Mouse (Mus musculus): Measurements from ENCODE around the gene Wscd2. TPM values are rescaled to one million over a fixed set of nuclear protein-coding genes. Genes with fewer than 3 reads are reported as not detected.

Wscd2 gene
- total and polyA plus RNA-seq, 2 experiments from 2014 or later: 0.27 to 4.5 TPM

GRCm38 (mm10) chr5:113547949-113548700, 58.0 kb downstream of the Wscd2 start:
- DNase-seq (ENCODE audit: low spot score) (peak; percentile 17), ATAC-seq (ENCODE audit: insufficient read depth, low read depth) (peak; percentile 53; the same call in 1 of the 2 replicates)
- no peaks in the 10 kb centered on the region for H3K9me3 ChIP-seq (replicated peaks; ENCODE audit: control insufficient read depth, low read length)
- no peak overlapping the region for H3K9ac ChIP-seq (replicated peaks; ENCODE audit: low read depth, low read length)
- TF ChIP-seq CTCF (IDR thresholded peaks at IDR 0.05; ENCODE audit: low read depth) (peak; percentile 58), EP300 (IDR thresholded peaks at IDR 0.05; ENCODE audit: low read depth) (no peak)
- H3K27me3 ChIP-seq (ENCODE audit: control insufficient read depth, insufficient read depth, low read length): peaks cover 38% of the 10 kb centered on the region; the same call in 1 of the 2 replicates
- no peak overlapping the region for H3K27ac ChIP-seq (ENCODE audit: low read depth)
- H3K4me2 ChIP-seq (ENCODE audit: low read depth, low read length): no peak overlapping the region
- no peaks in the 10 kb centered on the region for H3K4me1 ChIP-seq (ENCODE audit: control insufficient read depth, insufficient read depth)
- WGBS: 51% methylated on average over 14 of the region's 14 CpGs
- no peak overlapping the region for H3K4me3 ChIP-seq (ENCODE audit: low read depth, low read length)
- no peaks in the 10 kb centered on the region for H3K36me3 ChIP-seq (replicated peaks; ENCODE audit: control insufficient read depth, insufficient read depth, low read length)

- 47% methylated on average over 8 of the region's 8 CpGs for WGBS
- Histone ChIP-seq H3K27me3 (ENCODE audit: control insufficient read depth, insufficient read depth, low read length) (peaks cover 39% of the 10 kb centered on the region; the same call in 1 of the 2 replicates), H3K36me3 (replicated peaks; ENCODE audit: control insufficient read depth, insufficient read depth, low read length) (no peaks in the 10 kb centered on the region), H3K4me1 (ENCODE audit: control insufficient read depth, insufficient read depth) (no peaks in the 10 kb centered on the region), H3K9ac (replicated peaks; ENCODE audit: low read depth, low read length) (no peak overlapping the region), H3K27ac (ENCODE audit: low read depth) (no peak overlapping the region), H3K4me2 (ENCODE audit: low read depth, low read length) (no peak overlapping the region), H3K4me3 (ENCODE audit: low read depth, low read length) (no peak overlapping the region), H3K9me3 (replicated peaks; ENCODE audit: control insufficient read depth, low read length) (no peaks in the 10 kb centered on the region)
- TF ChIP-seq CTCF (IDR thresholded peaks at IDR 0.05; ENCODE audit: low read depth) (no peak), EP300 (IDR thresholded peaks at IDR 0.05; ENCODE audit: low read depth) (no peak)
- DNase-seq (ENCODE audit: low spot score) (no peak), ATAC-seq (ENCODE audit: insufficient read depth, low read depth) (no peak)
These were observed 60.1 kb downstream of the Wscd2 start for GRCm38 (mm10) chr5:113550249-113550648.

GRCm38 (mm10) chr5:113550759-113551158, 60.6 kb downstream of the Wscd2 start:
- no peak overlapping the region for H3K4me2 ChIP-seq (ENCODE audit: low read depth, low read length)
- H3K9ac ChIP-seq (replicated peaks; ENCODE audit: low read depth, low read length): no peak overlapping the region
- WGBS: 35% methylated on average over 19 of the region's 19 CpGs
- ATAC-seq (ENCODE audit: insufficient read depth, low read depth) (no peak), DNase-seq (ENCODE audit: low spot score) (no peak)
- H3K4me1 ChIP-seq (ENCODE audit: control insufficient read depth, insufficient read depth): no peaks in the 10 kb centered on the region
- no peak for TF ChIP-seq EP300 (IDR thresholded peaks at IDR 0.05; ENCODE audit: low read depth)
- no peak for TF ChIP-seq CTCF (IDR thresholded peaks at IDR 0.05; ENCODE audit: low read depth)
- H3K36me3 ChIP-seq (replicated peaks; ENCODE audit: control insufficient read depth, insufficient read depth, low read length): no peaks in the 10 kb centered on the region
- peaks cover 39% of the 10 kb centered on the region; the same call in 1 of the 2 replicates for H3K27me3 ChIP-seq (ENCODE audit: control insufficient read depth, insufficient read depth, low read length)
- no peak overlapping the region for H3K4me3 ChIP-seq (ENCODE audit: low read depth, low read length)
- H3K27ac ChIP-seq (ENCODE audit: low read depth): no peak overlapping the region
- H3K9me3 ChIP-seq (replicated peaks; ENCODE audit: control insufficient read depth, low read length): no peaks in the 10 kb centered on the region

- Histone ChIP-seq H3K4me3 (ENCODE audit: low read depth, low read length) (no peak overlapping the region), H3K9me3 (replicated peaks; ENCODE audit: control insufficient read depth, low read length) (no peaks in the 10 kb centered on the region), H3K36me3 (replicated peaks; ENCODE audit: control insufficient read depth, insufficient read depth, low read length) (no peaks in the 10 kb centered on the region), H3K27me3 (ENCODE audit: control insufficient read depth, insufficient read depth, low read length) (peaks cover 34% of the 10 kb centered on the region; the same call in 1 of the 2 replicates), H3K27ac (ENCODE audit: low read depth) (no peak overlapping the region), H3K4me1 (ENCODE audit: control insufficient read depth, insufficient read depth) (no peaks in the 10 kb centered on the region), H3K9ac (replicated peaks; ENCODE audit: low read depth, low read length) (no peak overlapping the region), H3K4me2 (ENCODE audit: low read depth, low read length) (no peak overlapping the region)
- 7% methylated on average over 9 of the region's 9 CpGs for WGBS
- DNase-seq (ENCODE audit: low spot score) (no peak), ATAC-seq (ENCODE audit: insufficient read depth, low read depth) (0 out of 2 replicates have a peak, but pooled peaks have one; percentile 30)
- TF ChIP-seq CTCF (IDR thresholded peaks at IDR 0.05; ENCODE audit: low read depth): no peak
- TF ChIP-seq EP300 (IDR thresholded peaks at IDR 0.05; ENCODE audit: low read depth): no peak
These were observed 63.3 kb downstream of the Wscd2 start for GRCm38 (mm10) chr5:113553402-113553897.

- Histone ChIP-seq H3K27ac (ENCODE audit: low read depth) (no peak overlapping the region), H3K4me2 (ENCODE audit: low read depth, low read length) (no peak overlapping the region), H3K9me3 (replicated peaks; ENCODE audit: control insufficient read depth, low read length) (no peaks in the 10 kb centered on the region), H3K4me1 (ENCODE audit: control insufficient read depth, insufficient read depth) (no peaks in the 10 kb centered on the region), H3K27me3 (ENCODE audit: control insufficient read depth, insufficient read depth, low read length) (peaks cover 34% of the 10 kb centered on the region; the same call in 1 of the 2 replicates), H3K9ac (replicated peaks; ENCODE audit: low read depth, low read length) (no peak overlapping the region), H3K4me3 (ENCODE audit: low read depth, low read length) (no peak overlapping the region), H3K36me3 (replicated peaks; ENCODE audit: control insufficient read depth, insufficient read depth, low read length) (no peaks in the 10 kb centered on the region)
- ATAC-seq (ENCODE audit: insufficient read depth, low read depth): no peak
- no peak for DNase-seq (ENCODE audit: low spot score)
- TF ChIP-seq CTCF (IDR thresholded peaks at IDR 0.05; ENCODE audit: low read depth) (no peak), EP300 (IDR thresholded peaks at IDR 0.05; ENCODE audit: low read depth) (no peak)
- WGBS: 69% methylated on average over 15 of the region's 15 CpGs
These were observed 64.0 kb downstream of the Wscd2 start for GRCm38 (mm10) chr5:113554095-113554494.
